Mouse (Mus musculus): ENCODE data around the gene Olfr691. TPM values are rescaled to one million over a fixed set of nuclear protein-coding genes. Genes with fewer than 3 reads are reported as not detected.

Gene Olfr691
- polyA plus RNA-seq, 1 experiment from 2014 or later = not detected

- no peak for DNase-seq (ENCODE audit: low spot score)
- 91% methylated on average over 2 of the region's 2 CpGs for WGBS
These were observed 682 bp upstream of the Olfr691 start for GRCm38 (mm10) chr7:105342752-105343151.

GRCm38 (mm10) chr7:105334004-105334403 is 8.1 kb downstream of the Olfr691 start, which contains the start of gene Olfr690:
Gene Olfr690, minus strand, starts transcription at chr7:105334104.
- no peak for DNase-seq (ENCODE audit: low spot score)
- 80% methylated on average over 1 of the region's 1 CpGs for WGBS
- H3K27me3 ChIP-seq (ENCODE audit: low read depth, poor library complexity, severe bottlenecking) = no peaks in the 10 kb centered on the region
- no peaks in the 10 kb centered on the region for H3K4me1 ChIP-seq
- no peaks in the 10 kb centered on the region for H3K9me3 ChIP-seq (replicated peaks)
- H3K27ac ChIP-seq (replicated peaks) = no peak within 1 kb of the TSS
- no peaks in the 10 kb centered on the region for H3K36me3 ChIP-seq
- H3K4me3 ChIP-seq = no peak within 1 kb of the TSS

More at GRCm38 (mm10) chr7:105342752-105343151, 682 bp upstream of the Olfr691 start:
- Histone ChIP-seq H3K4me1 (no peaks in the 10 kb centered on the region), H3K27me3 (ENCODE audit: low read depth, poor library complexity, severe bottlenecking) (no peaks in the 10 kb centered on the region), H3K9me3 (replicated peaks) (no peaks in the 10 kb centered on the region), H3K27ac (replicated peaks) (no peak overlapping the region), H3K4me3 (no peak overlapping the region), H3K36me3 (no peaks in the 10 kb centered on the region)

- H3K36me3 ChIP-seq = no peaks in the 10 kb centered on the region
- no peak for DNase-seq (ENCODE audit: low spot score)
- no peaks in the 10 kb centered on the region for H3K4me1 ChIP-seq
- H3K27ac ChIP-seq (replicated peaks) = no peak overlapping the region
- WGBS = 80% methylated on average over 2 of the region's 2 CpGs
- H3K4me3 ChIP-seq = no peak overlapping the region
- H3K9me3 ChIP-seq (replicated peaks) = no peaks in the 10 kb centered on the region
- H3K27me3 ChIP-seq (ENCODE audit: low read depth, poor library complexity, severe bottlenecking) = no peaks in the 10 kb centered on the region
These were observed 16.8 kb downstream of the Olfr691 start for GRCm38 (mm10) chr7:105325302-105325701.

- Histone ChIP-seq H3K27ac (replicated peaks) (no peak within 1 kb of the TSS), H3K4me3 (no peak within 1 kb of the TSS), H3K4me1 (no peaks in the 10 kb centered on the region), H3K9me3 (replicated peaks) (no peaks in the 10 kb centered on the region; the same call in 1 of the 2 replicates), H3K36me3 (no peaks in the 10 kb centered on the region), H3K27me3 (ENCODE audit: low read depth, poor library complexity, severe bottlenecking) (no peaks in the 10 kb centered on the region)
- DNase-seq (ENCODE audit: low spot score) = no peak
- whole genome bisulfite sequencing = 83% methylated on average over 1 of the region's 1 CpGs
These were observed 31.2 kb downstream of the Olfr691 start, which contains the start of gene Olfr689 for GRCm38 (mm10) chr7:105310865-105311264. Gene Olfr689, plus strand, starts transcription at chr7:105311165.

- H3K4me1 ChIP-seq = no peaks in the 10 kb centered on the region
- no peak overlapping the region for H3K27ac ChIP-seq (replicated peaks)
- H3K9me3 ChIP-seq (replicated peaks) = no peaks in the 10 kb centered on the region
- H3K4me3 ChIP-seq = no peak overlapping the region
- no peak for DNase-seq (ENCODE audit: low spot score)
- no peaks in the 10 kb centered on the region for H3K27me3 ChIP-seq (ENCODE audit: low read depth, poor library complexity, severe bottlenecking)
- H3K36me3 ChIP-seq = no peaks in the 10 kb centered on the region
These were observed 52.0 kb downstream of the Olfr691 start for GRCm38 (mm10) chr7:105290051-105290450.

- no peak for DNase-seq (ENCODE audit: low spot score)
- H3K36me3 ChIP-seq = no peaks in the 10 kb centered on the region
- no peak within 1 kb of the TSS for H3K4me3 ChIP-seq
- H3K27ac ChIP-seq (replicated peaks) = no peak within 1 kb of the TSS
- H3K9me3 ChIP-seq (replicated peaks) = no peaks in the 10 kb centered on the region
- 81% methylated on average over 6 of the region's 6 CpGs for WGBS
- peaks cover 2% of the 10 kb centered on the region for H3K4me1 ChIP-seq
- no peaks in the 10 kb centered on the region for H3K27me3 ChIP-seq (ENCODE audit: low read depth, poor library complexity, severe bottlenecking)
These were observed 54.3 kb downstream of the Olfr691 start, which contains the start of gene Olfr688 for GRCm38 (mm10) chr7:105287795-105288194. Gene Olfr688, plus strand, starts transcription at chr7:105288095.

Other genes with a start within 250 kb of the Olfr691 start
- not detected in 2 replicates for gene Olfr680-ps1, start 249.5 kb downstream of the Olfr691 start, polyA plus RNA-seq (2016; fragmentation: Nextera tagmentation; extraction: Ambion mirVana)
- gene Olfr681, start 225.4 kb downstream of the Olfr691 start, polyA plus RNA-seq (2016; fragmentation: Nextera tagmentation; extraction: Ambion mirVana) = not detected in 2 replicates
- gene Olfr683, start 195.3 kb downstream of the Olfr691 start, polyA plus RNA-seq (2016; fragmentation: Nextera tagmentation; extraction: Ambion mirVana) = not detected in 2 replicates
- not detected in 2 replicates for gene Olfr684, start 178.6 kb downstream of the Olfr691 start, polyA plus RNA-seq (2016; fragmentation: Nextera tagmentation; extraction: Ambion mirVana)
- not detected in 2 replicates for gene Olfr685, start 156.3 kb downstream of the Olfr691 start, polyA plus RNA-seq (2016; fragmentation: Nextera tagmentation; extraction: Ambion mirVana)
- not detected in 2 replicates for gene Olfr686, start 134.8 kb downstream of the Olfr691 start, polyA plus RNA-seq (2016; fragmentation: Nextera tagmentation; extraction: Ambion mirVana)
- not detected in 2 replicates for gene Olfr688, start 54.2 kb downstream of the Olfr691 start, polyA plus RNA-seq (2016; fragmentation: Nextera tagmentation; extraction: Ambion mirVana)
- 0.02 TPM in 1 of 2 replicates, not detected in the other for gene Olfr689, start 31.1 kb downstream of the Olfr691 start, polyA plus RNA-seq (2016; fragmentation: Nextera tagmentation; extraction: Ambion mirVana)
- not detected in 2 replicates for gene Olfr690, start 8.2 kb downstream of the Olfr691 start, polyA plus RNA-seq (2016; fragmentation: Nextera tagmentation; extraction: Ambion mirVana)
- not detected in 2 replicates for gene Olfr692, start 26.0 kb upstream of the Olfr691 start, polyA plus RNA-seq (2016; fragmentation: Nextera tagmentation; extraction: Ambion mirVana)
- not detected in 2 replicates for gene Gm5901, start 32.8 kb upstream of the Olfr691 start, polyA plus RNA-seq (2016; fragmentation: Nextera tagmentation; extraction: Ambion mirVana)
- 38.6 and 39.3 TPM in 2 replicates for gene Fam160a2, start 57.8 kb upstream of the Olfr691 start, polyA plus RNA-seq (2016; fragmentation: Nextera tagmentation; extraction: Ambion mirVana)
- gene Cnga4, start 62.3 kb upstream of the Olfr691 start, polyA plus RNA-seq (2016; fragmentation: Nextera tagmentation; extraction: Ambion mirVana) = 0.12 TPM in 1 of 2 replicates, not detected in the other
- 0.20 and 0.27 TPM in 2 replicates for gene Cckbr, start 83.5 kb upstream of the Olfr691 start, polyA plus RNA-seq (2016; fragmentation: Nextera tagmentation; extraction: Ambion mirVana)
- gene Cavin3, start 140.0 kb upstream of the Olfr691 start, polyA plus RNA-seq (2016; fragmentation: Nextera tagmentation; extraction: Ambion mirVana) = 19.8 and 20.5 TPM in 2 replicates
- 34.2 and 41.7 TPM in 2 replicates for gene Smpd1, start 212.1 kb upstream of the Olfr691 start, polyA plus RNA-seq (2016; fragmentation: Nextera tagmentation; extraction: Ambion mirVana)
- gene Apbb1, start 239.4 kb upstream of the Olfr691 start, polyA plus RNA-seq (2016; fragmentation: Nextera tagmentation; extraction: Ambion mirVana) = 112 and 134 TPM in 2 replicates

Measured in midbrain, embryonic 10.5 days (tissue).